Mouse (Mus musculus): ENCODE results near the gene Ankub1.

Ankub1 gene

GRCm38 (mm10) chr3:57692719-57693118 is at the start of gene Ankub1:
Gene Ankub1 (minus strand): TSS chr3:57692799.
- no peak for DNase-seq (ENCODE audit: low spot score)

GRCm38 (mm10) chr3:57739830-57740229 is 47.2 kb upstream of the Ankub1 start:
- no peak for DNase-seq (ENCODE audit: low spot score)

GRCm38 (mm10) chr3:57736419-57737095 is 44.0 kb upstream of the Ankub1 start:
- no peak for DNase-seq (ENCODE audit: low spot score)

- peak; percentile 96 for DNase-seq (ENCODE audit: low spot score)
These were observed 43.1 kb upstream of the Ankub1 start, which contains the start of gene Rnf13 for GRCm38 (mm10) chr3:57735511-57736370. Gene Rnf13 (plus strand): TSS chr3:57736062.

GRCm38 (mm10) chr3:57732206-57732915 is 39.8 kb upstream of the Ankub1 start:
- DNase-seq (ENCODE audit: low spot score): no peak

GRCm38 (mm10) chr3:57714151-57714550 is 21.6 kb upstream of the Ankub1 start:
- no peak for DNase-seq (ENCODE audit: low spot score)

- no peak for DNase-seq (ENCODE audit: low spot score)
These were observed 4.2 kb upstream of the Ankub1 start for GRCm38 (mm10) chr3:57696779-57697178.

GRCm38 (mm10) chr3:57696249-57696648 is 3.6 kb upstream of the Ankub1 start:
- no peak for DNase-seq (ENCODE audit: low spot score)

- no peak for DNase-seq (ENCODE audit: low spot score)
These were observed 827 bp downstream of the Ankub1 start for GRCm38 (mm10) chr3:57691772-57692171.

- no peak for DNase-seq (ENCODE audit: low spot score)
These were observed 14.8 kb downstream of the Ankub1 start for GRCm38 (mm10) chr3:57677786-57678185.

- no peak for DNase-seq (ENCODE audit: low spot score)
These were observed 18.5 kb downstream of the Ankub1 start for GRCm38 (mm10) chr3:57674075-57674474.

- no peak for DNase-seq (ENCODE audit: low spot score)
These were observed 19.0 kb downstream of the Ankub1 start for GRCm38 (mm10) chr3:57673586-57673985.

- DNase-seq (ENCODE audit: low spot score): no peak
These were observed 25.4 kb downstream of the Ankub1 start for GRCm38 (mm10) chr3:57667054-57667723.

GRCm38 (mm10) chr3:57665880-57666279 is 26.7 kb downstream of the Ankub1 start:
- no peak for DNase-seq (ENCODE audit: low spot score)

GRCm38 (mm10) chr3:57664682-57665081 is 27.9 kb downstream of the Ankub1 start:
- no peak for DNase-seq (ENCODE audit: low spot score)

- DNase-seq (ENCODE audit: low spot score): no peak
These were observed 28.9 kb downstream of the Ankub1 start for GRCm38 (mm10) chr3:57663731-57664130.

GRCm38 (mm10) chr3:57658608-57659007 is 34.0 kb downstream of the Ankub1 start:
- DNase-seq (ENCODE audit: low spot score): no peak

- DNase-seq (ENCODE audit: low spot score): no peak
These were observed 39.0 kb downstream of the Ankub1 start for GRCm38 (mm10) chr3:57653646-57654045.

- no peak for DNase-seq (ENCODE audit: low spot score)
These were observed 40.1 kb downstream of the Ankub1 start for GRCm38 (mm10) chr3:57652485-57652884.

- DNase-seq (ENCODE audit: low spot score): no peak
These were observed 40.7 kb downstream of the Ankub1 start for GRCm38 (mm10) chr3:57651865-57652259.

- DNase-seq (ENCODE audit: low spot score): peak; percentile 85
These were observed 41.3 kb downstream of the Ankub1 start, which contains the start of gene Commd2 for GRCm38 (mm10) chr3:57651231-57651864. Gene Commd2 (minus strand): TSS chr3:57651715.
